8 mouse cellular contexts compared by ENCODE assay signal in the genomic region with DNA sequence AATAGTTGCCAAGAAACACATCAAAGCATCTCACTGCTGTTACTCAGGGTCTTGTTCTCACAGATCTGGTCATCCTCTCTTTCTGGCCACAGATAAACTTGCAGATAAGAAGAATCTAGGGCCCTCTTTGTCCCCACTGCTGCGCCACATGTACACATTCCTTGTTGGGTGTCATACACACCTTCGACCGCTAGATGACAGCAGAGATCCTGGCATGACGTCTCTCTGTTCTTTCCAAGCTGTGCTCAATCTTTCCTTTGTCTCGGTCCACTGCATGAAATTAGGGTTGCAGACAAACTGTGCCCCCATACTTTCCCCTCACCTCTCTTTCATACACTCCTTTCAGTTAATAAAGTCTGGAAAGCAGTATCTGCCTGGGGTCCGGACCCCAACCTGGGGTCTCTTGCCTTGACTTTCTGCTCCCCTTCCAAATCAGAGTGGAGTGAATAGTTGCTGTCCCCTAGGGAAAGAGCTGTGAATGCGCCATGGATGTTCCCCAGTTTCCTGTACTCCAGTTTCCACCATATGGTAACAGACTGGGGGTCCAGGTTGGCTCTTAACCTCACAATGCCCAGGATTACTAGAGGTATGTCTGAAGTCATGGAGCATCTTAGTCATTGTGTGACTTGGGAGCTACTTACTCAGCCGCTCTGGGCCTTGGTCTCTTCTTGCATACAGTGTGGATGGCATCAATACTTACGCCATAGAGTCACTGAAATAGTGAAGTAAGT.
DNase-seq lines count a peak whose midpoint lies in the region; ATAC-seq and TF ChIP-seq lines count a peak whose summit lies in the region.

No protein-coding gene starts in this region.

- H3K4me1 ChIP-seq in heart, adult 2 months (ENCODE audit: control insufficient read depth, insufficient read depth, low read length) = no peaks in the 10 kb centered on the region
- no peaks in the 10 kb centered on the region for H3K4me1 ChIP-seq in midbrain, embryonic 15.5 days

- H3K27ac ChIP-seq in heart, adult 2 months = no peak overlapping the region
- no peak overlapping the region for H3K27ac ChIP-seq in midbrain, embryonic 15.5 days

- no peaks in the 10 kb centered on the region for H3K36me3 ChIP-seq in heart, adult 2 months (ENCODE audit: control insufficient read depth, insufficient read depth, low read length)
- H3K36me3 ChIP-seq in midbrain, embryonic 15.5 days (replicated peaks) = no peaks in the 10 kb centered on the region

- no peaks in the 10 kb centered on the region for H3K27me3 ChIP-seq in heart, adult 2 months (ENCODE audit: control insufficient read depth, insufficient read depth, low read length)
- H3K27me3 ChIP-seq in midbrain, embryonic 15.5 days (replicated peaks) = no peaks in the 10 kb centered on the region

- 0 out of 2 replicates have a peak overlapping the region, but pooled peaks have one; percentile 13 for H3K4me2 ChIP-seq in midbrain, embryonic 15.5 days

- WGBS in heart, adult 2 months = 33% methylated on average over 9 of the region's 9 CpGs
- WGBS in midbrain, embryonic 15.5 days = 39% methylated on average over 9 of the region's 9 CpGs

- TF ChIP-seq EP300 in heart, adult 2 months (IDR thresholded peaks at IDR 0.05; ENCODE audit: insufficient read depth, low read depth, low read length) = 0 out of 2 replicates have a peak, but pooled peaks have one; percentile 33

- TF ChIP-seq POLR2A in heart, adult 2 months (IDR thresholded peaks at IDR 0.05; ENCODE audit: insufficient read depth, low read depth, low read length) = no peak

- intact Hi-C loops in heart, adult 2 months (cut with DNase I) = loop anchor here (5.0 kb wide), 1 partner anchor 719 kb away; no protein-coding TSS in a partner anchor
- intact Hi-C loops in heart, postnatal 25 days (cut with DNase I) = no loop called here
- intact Hi-C loops in left cerebral cortex, postnatal 36 days (cut with DNase I) = loop anchor here (5.0 kb wide), 1 partner anchor 714 kb away; no protein-coding TSS in a partner anchor

- DNase-seq in heart, adult 2 months = peak; percentile 21 to 60
- DNase-seq in heart, postnatal 25 days (ENCODE audit: low spot score) = no peak
- peak; percentile 37 for DNase-seq in c-Kit-positive CD71-negative TER-119-negative erythroid progenitor cells, embryonic 14.5 days (ENCODE audit: low read depth)
- DNase-seq in forelimb bud, embryonic 11.5 days (ENCODE audit: low read depth, low spot score) = peak; percentile 86
- peak; percentile 61 for DNase-seq in induced T-regulatory cell, adult 2 months (ENCODE audit: low read depth)
- DNase-seq in left cerebral cortex, postnatal 36 days (ENCODE audit: low spot score in 2 of 2) = peak; percentile 16 to 47
- peak; percentile 14 to 47 for DNase-seq in spleen, postnatal 10 days (ENCODE audit: low spot score in 2 of 2)

- no peak overlapping the region for H3K9ac ChIP-seq in heart, adult 2 months (ENCODE audit: low read depth, low read length)
- H3K9ac ChIP-seq in midbrain, embryonic 15.5 days = no peak overlapping the region

- peak; percentile 93 for ATAC-seq in midbrain, embryonic 15.5 days (replicated peaks)

- H3K79me2 ChIP-seq in heart, adult 2 months (replicated peaks; ENCODE audit: control insufficient read depth, insufficient read depth, low read length) = no peaks in the 10 kb centered on the region

- peak; percentile 100; the same call in 1 of the 2 replicates for TF ChIP-seq CTCF in heart, adult 2 months (IDR thresholded peaks at IDR 0.05)

- no peak overlapping the region for H3K4me3 ChIP-seq in heart, adult 2 months
- H3K4me3 ChIP-seq in midbrain, embryonic 15.5 days = no peak overlapping the region

- H3K9me3 ChIP-seq in midbrain, embryonic 15.5 days = no peaks in the 10 kb centered on the region
